Mouse (Mus musculus) embryonic facial prominence, embryonic 13.5 days (tissue): ENCODE results near the gene Smyd3. TPM values are rescaled to one million over a fixed set of nuclear protein-coding genes. Genes with fewer than 3 reads are reported as not detected.

Experiments
- ATAC-seq: fragments of 200-750 bp; cut with Nextera tagmentation; 2 replicates; pipeline ENCODE4 v1.8.0; 2017; ENCODE audit warnings: low read depth; ENCODE audit not compliant: insufficient number of reproducible peaks, insufficient read depth, low FRiP score, low TSS enrichment
- H3K27ac ChIP-seq: fragments of 300-500 bp; sonication (generic); 2 replicates; pipeline ENCODE4 v1.5.1; 2015; ENCODE audit warnings: moderate library complexity, mild to moderate bottlenecking, inconsistent platforms
- H3K27me3 ChIP-seq: fragments of 300-500 bp; sonication (generic); 2 replicates; pipeline ENCODE4 v1.6.1; 2015; ENCODE audit warnings: mild to moderate bottlenecking, inconsistent platforms
- H3K36me3 ChIP-seq: fragments of 300-500 bp; sonication (generic); 2 replicates; pipeline ENCODE4 v1.6.1; 2015; ENCODE audit warnings: mild to moderate bottlenecking, inconsistent platforms
- H3K4me1 ChIP-seq: fragments of 300-500 bp; sonication (generic); 2 replicates; pipeline ENCODE4 v1.6.1; 2015; ENCODE audit warnings: inconsistent platforms
- H3K4me2 ChIP-seq: fragments of 300-500 bp; sonication (generic); 2 replicates; pipeline ENCODE4 v1.6.1; 2015; ENCODE audit warnings: moderate library complexity, mild to moderate bottlenecking, inconsistent platforms
- H3K4me3 ChIP-seq: fragments of 300-500 bp; sonication (generic); 2 replicates; pipeline ENCODE4 v1.5.1; 2015; ENCODE audit warnings: mild to moderate bottlenecking, inconsistent platforms
- H3K9ac ChIP-seq: fragments of 300-500 bp; sonication (generic); 2 replicates; pipeline ENCODE4 v1.6.1; 2015; ENCODE audit warnings: mild to moderate bottlenecking, inconsistent platforms
- H3K9me3 ChIP-seq: fragments of 300-500 bp; sonication (generic); 2 replicates; pipeline ENCODE4 v1.6.1; 2016; ENCODE audit warnings: inconsistent platforms
- WGBS: fragments of 180-500 bp; shearing (Covaris S2); methylation state at CpG from one replicate; pipeline ENCODE4 v1.1.7; 2015; ENCODE audit warnings: mixed read lengths; 5-methylcytosine and 5-hydroxymethylcytosine counted together
- polyA plus RNA-seq: library from polyadenylated mRNA; unstranded; fragments of >200 nt; fragmentation: Nextera tagmentation; extraction: Ambion mirVana; gene quantifications from 2 replicates; pipeline ENCODE4 v1.2.1, GENCODE M21; 2015

Gene Smyd3
- polyA plus RNA-seq, 1 experiment from 2014 or later, result 30.1 TPM

GRCm38 (mm10) chr1:179207180-179207741 lies 310.6 kb downstream of the Smyd3 start:
- ATAC-seq, result no peak
- Histone ChIP-seq H3K27ac (no peak overlapping the region), H3K9ac (no peak overlapping the region), H3K4me1 (peaks cover 30% of the 10 kb centered on the region), H3K4me2 (no peak overlapping the region), H3K36me3 (no peaks in the 10 kb centered on the region), H3K9me3 (no peaks in the 10 kb centered on the region), H3K4me3 (no peak overlapping the region), H3K27me3 (no peaks in the 10 kb centered on the region)
- 74% methylated on average over 9 of the region's 9 CpGs for WGBS

DNA sequence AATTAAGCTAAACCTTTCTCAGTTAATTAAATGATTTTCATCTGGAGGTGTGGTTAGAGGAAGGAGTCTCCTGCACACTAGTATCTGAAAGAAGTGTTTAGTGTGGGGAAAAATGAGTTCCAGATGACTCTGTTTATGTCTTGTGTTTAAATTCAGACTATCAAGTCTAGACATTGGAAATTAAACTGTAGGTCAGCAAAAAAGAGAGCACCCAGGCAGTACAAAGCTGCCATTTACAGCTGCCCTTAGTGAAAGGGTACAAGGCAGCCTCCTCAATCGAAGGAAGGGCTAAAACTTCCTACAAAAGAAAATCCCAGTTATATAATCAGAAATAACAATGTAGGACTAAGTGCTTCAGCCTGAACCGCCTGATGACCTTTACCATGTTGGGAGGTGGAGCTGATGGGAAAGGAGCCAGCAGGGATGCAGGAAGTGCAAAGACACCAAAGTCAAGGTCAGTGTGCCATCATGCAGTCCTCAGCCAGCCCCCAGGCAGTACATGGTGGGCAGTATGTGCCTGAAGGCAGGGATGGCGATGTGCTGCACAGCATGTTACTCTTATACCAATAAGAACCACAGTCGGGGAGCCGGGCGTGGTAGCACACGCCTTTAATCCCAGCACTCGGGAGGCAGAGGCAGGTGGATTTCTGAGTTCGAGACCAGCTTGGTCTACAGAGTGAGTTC lies 319.2 kb downstream of the Smyd3 start:
- H3K4me3 ChIP-seq, result no peak overlapping the region
- H3K36me3 ChIP-seq, result no peaks in the 10 kb centered on the region
- H3K4me2 ChIP-seq, result peak overlapping the region; percentile 5; the same call in 1 of the 2 replicates
- 0 out of 2 replicates have a peak, but pooled peaks have one; percentile 60 for ATAC-seq
- H3K9me3 ChIP-seq, result no peaks in the 10 kb centered on the region
- no peak overlapping the region for H3K9ac ChIP-seq
- peaks cover 46% of the 10 kb centered on the region for H3K4me1 ChIP-seq
- WGBS, result 64% methylated on average over 9 of the region's 9 CpGs
- H3K27me3 ChIP-seq, result no peaks in the 10 kb centered on the region
- peak overlapping the region; percentile 77 for H3K27ac ChIP-seq

GRCm38 (mm10) chr1:179197821-179198516 lies 319.9 kb downstream of the Smyd3 start:
- peaks cover 40% of the 10 kb centered on the region for H3K4me1 ChIP-seq
- no peak overlapping the region for H3K4me3 ChIP-seq
- ATAC-seq, result 0 out of 2 replicates have a peak, but pooled peaks have one; percentile 40
- H3K4me2 ChIP-seq, result peak overlapping the region; percentile 5; the same call in 1 of the 2 replicates
- WGBS, result 24% methylated on average over 11 of the region's 11 CpGs
- no peak overlapping the region for H3K9ac ChIP-seq
- no peaks in the 10 kb centered on the region for H3K36me3 ChIP-seq
- no peaks in the 10 kb centered on the region for H3K9me3 ChIP-seq
- H3K27me3 ChIP-seq, result no peaks in the 10 kb centered on the region
- peak overlapping the region; percentile 77 for H3K27ac ChIP-seq

DNA sequence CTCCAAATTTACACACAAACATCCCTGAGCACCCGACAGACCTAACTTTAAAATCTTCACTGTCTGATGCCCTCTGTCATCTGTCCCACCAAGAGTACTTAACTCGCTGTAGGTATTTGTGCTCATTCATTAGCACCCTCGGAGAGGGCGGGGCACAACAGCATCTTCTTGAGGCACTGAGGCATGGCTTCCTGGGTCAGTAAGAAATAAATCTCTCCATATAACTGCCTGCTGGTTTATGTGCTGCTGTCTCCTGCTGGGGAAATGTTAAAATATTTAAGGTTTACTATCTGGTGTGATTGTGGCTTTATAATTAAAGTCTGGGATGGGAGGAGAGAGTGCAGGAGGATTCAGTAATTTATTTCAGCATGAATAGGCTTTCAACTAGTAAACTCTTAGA lies 320.7 kb downstream of the Smyd3 start:
- WGBS, result 69% methylated on average over 4 of the region's 4 CpGs
- H3K27ac ChIP-seq, result peak overlapping the region; percentile 77

DNA sequence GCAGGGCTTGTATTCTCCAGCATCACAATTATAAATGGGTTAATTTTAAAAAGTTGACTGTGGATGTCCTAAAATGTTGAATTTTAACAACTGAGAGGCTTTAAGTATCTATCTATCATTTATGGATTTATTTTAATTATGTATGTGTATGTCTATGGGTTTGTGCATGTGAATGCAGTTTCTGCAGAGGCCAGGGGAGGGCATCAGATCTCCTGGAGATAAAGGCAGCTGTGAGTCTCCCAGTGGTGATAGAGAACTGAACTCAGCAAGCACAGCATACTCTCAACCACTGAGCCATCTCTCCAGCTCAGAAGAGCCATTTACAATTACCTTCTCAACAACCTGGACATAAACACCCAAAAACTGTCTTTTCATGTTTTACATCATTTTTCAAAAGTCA lies 321.4 kb downstream of the Smyd3 start:
- Histone ChIP-seq H3K27me3 (no peaks in the 10 kb centered on the region), H3K4me2 (no peak overlapping the region), H3K9me3 (no peaks in the 10 kb centered on the region), H3K4me3 (no peak overlapping the region), H3K9ac (no peak overlapping the region), H3K4me1 (peaks cover 28% of the 10 kb centered on the region), H3K27ac (no peak overlapping the region), H3K36me3 (no peaks in the 10 kb centered on the region)
- ATAC-seq, result no peak

More for the DNA sequence above, 320.7 kb downstream of the Smyd3 start:
- H3K36me3 ChIP-seq, result no peaks in the 10 kb centered on the region
- H3K4me1 ChIP-seq, result peaks cover 35% of the 10 kb centered on the region
- H3K4me2 ChIP-seq, result no peak overlapping the region
- ATAC-seq, result no peak
- no peak overlapping the region for H3K4me3 ChIP-seq
- no peaks in the 10 kb centered on the region for H3K9me3 ChIP-seq
- no peaks in the 10 kb centered on the region for H3K27me3 ChIP-seq
- no peak overlapping the region for H3K9ac ChIP-seq

GRCm38 (mm10) chr1:179192781-179193180 lies 325.1 kb downstream of the Smyd3 start:
- no peak overlapping the region for H3K27ac ChIP-seq
- peaks cover 19% of the 10 kb centered on the region for H3K4me1 ChIP-seq
- no peak overlapping the region for H3K4me2 ChIP-seq
- no peaks in the 10 kb centered on the region for H3K36me3 ChIP-seq
- no peaks in the 10 kb centered on the region for H3K9me3 ChIP-seq
- H3K9ac ChIP-seq, result no peak overlapping the region
- ATAC-seq, result no peak
- 79% methylated on average over 11 of the region's 11 CpGs for WGBS
- H3K4me3 ChIP-seq, result no peak overlapping the region
- H3K27me3 ChIP-seq, result no peaks in the 10 kb centered on the region

GRCm38 (mm10) chr1:179190837-179191236 lies 327.0 kb downstream of the Smyd3 start:
- Histone ChIP-seq H3K4me1 (peaks cover 6% of the 10 kb centered on the region; the same call in 1 of the 2 replicates), H3K9me3 (no peaks in the 10 kb centered on the region), H3K27me3 (no peaks in the 10 kb centered on the region), H3K4me3 (no peak overlapping the region), H3K27ac (no peak overlapping the region), H3K4me2 (no peak overlapping the region), H3K36me3 (no peaks in the 10 kb centered on the region), H3K9ac (no peak overlapping the region)
- 79% methylated on average over 2 of the region's 2 CpGs for WGBS
- ATAC-seq, result no peak

DNA sequence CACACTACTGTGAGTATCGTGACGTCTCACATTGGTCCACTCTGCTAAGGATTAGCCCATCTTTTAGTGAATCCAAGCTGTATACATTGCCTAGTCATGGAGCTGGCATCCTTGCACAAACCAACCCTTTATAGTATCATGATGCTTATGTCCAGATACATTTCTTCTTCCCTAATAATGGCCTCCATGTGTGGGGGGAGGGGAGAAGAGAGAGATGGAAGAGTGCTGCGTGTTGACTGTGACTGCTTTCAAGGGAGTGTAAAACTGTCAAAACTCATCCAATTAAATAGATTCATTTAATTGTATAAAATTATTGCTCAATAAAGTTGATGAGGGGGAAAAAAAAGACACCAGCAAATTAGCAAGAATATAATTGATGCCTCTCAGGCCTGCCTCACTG lies 330.7 kb downstream of the Smyd3 start:
- no peaks in the 10 kb centered on the region for H3K36me3 ChIP-seq
- no peak overlapping the region for H3K9ac ChIP-seq
- 82% methylated on average over 3 of the region's 3 CpGs for WGBS
- H3K9me3 ChIP-seq, result no peaks in the 10 kb centered on the region
- H3K27me3 ChIP-seq, result no peaks in the 10 kb centered on the region
- peaks cover 14% of the 10 kb centered on the region for H3K4me1 ChIP-seq
- ATAC-seq, result no peak
- H3K27ac ChIP-seq, result no peak overlapping the region
- H3K4me3 ChIP-seq, result no peak overlapping the region
- no peak overlapping the region for H3K4me2 ChIP-seq

GRCm38 (mm10) chr1:179184631-179185030 lies 333.2 kb downstream of the Smyd3 start:
- no peak for ATAC-seq
- 85% methylated on average over 4 of the region's 4 CpGs for WGBS
- Histone ChIP-seq H3K36me3 (no peaks in the 10 kb centered on the region), H3K27me3 (no peaks in the 10 kb centered on the region), H3K9ac (no peak overlapping the region), H3K4me2 (no peak overlapping the region), H3K4me1 (peaks cover 14% of the 10 kb centered on the region), H3K4me3 (no peak overlapping the region), H3K27ac (no peak overlapping the region), H3K9me3 (no peaks in the 10 kb centered on the region)

DNA sequence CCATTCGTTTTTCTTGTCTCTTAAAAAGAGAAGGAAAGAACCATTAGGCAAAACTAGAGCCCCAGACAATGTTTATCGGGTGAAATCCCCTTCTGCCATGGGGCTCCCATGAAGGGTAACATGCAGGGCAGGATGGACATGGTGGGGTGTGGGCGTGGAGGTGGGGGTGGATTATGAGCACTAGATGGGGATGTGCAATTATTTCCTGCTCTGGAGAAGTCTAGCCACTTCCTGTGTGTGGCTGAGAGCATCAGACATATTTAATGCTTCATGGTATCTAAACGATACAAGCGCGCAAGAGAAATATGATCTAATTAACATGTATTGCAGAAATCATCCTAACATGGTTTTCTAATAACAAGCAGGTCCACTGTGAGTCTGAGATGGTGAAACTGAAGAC lies 334.3 kb downstream of the Smyd3 start:
- 78% methylated on average over 6 of the region's 6 CpGs for WGBS
- Histone ChIP-seq H3K4me2 (no peak overlapping the region), H3K9me3 (no peaks in the 10 kb centered on the region), H3K4me3 (no peak overlapping the region), H3K27me3 (no peaks in the 10 kb centered on the region), H3K4me1 (peaks cover 17% of the 10 kb centered on the region), H3K9ac (no peak overlapping the region), H3K27ac (no peak overlapping the region), H3K36me3 (no peaks in the 10 kb centered on the region)
- no peak for ATAC-seq

GRCm38 (mm10) chr1:179180546-179180945 lies 337.3 kb downstream of the Smyd3 start:
- WGBS, result 66% methylated on average over 2 of the region's 3 CpGs
- peaks cover 34% of the 10 kb centered on the region for H3K4me1 ChIP-seq
- H3K4me3 ChIP-seq, result no peak overlapping the region
- no peak for ATAC-seq
- no peak overlapping the region for H3K4me2 ChIP-seq
- H3K36me3 ChIP-seq, result no peaks in the 10 kb centered on the region
- no peaks in the 10 kb centered on the region for H3K27me3 ChIP-seq
- H3K9ac ChIP-seq, result no peak overlapping the region
- no peaks in the 10 kb centered on the region for H3K9me3 ChIP-seq
- H3K27ac ChIP-seq, result no peak overlapping the region
